Mouse (Mus musculus) G1E (cell line): ENCODE results near the gene Kcna10.

Experiments
- CTCF ChIP-seq: IDR thresholded peaks from 2 replicates; pipeline ENCODE4 v1.5.1; 2012; ENCODE audit warnings: low read depth, low read length, inconsistent platforms, mixed read lengths
- GATA2 ChIP-seq: IDR thresholded peaks from 2 replicates; pipeline ENCODE4 v1.6.1; 2012; ENCODE audit warnings: low read depth, low read length, inconsistent platforms, borderline replicate concordance
- TAL1 ChIP-seq: conservative IDR thresholded peaks from 2 replicates; pipeline ENCODE4 v1.6.1; 2012; ENCODE audit warnings: low read depth, low read length, inconsistent platforms, mixed read lengths

GRCm38 (mm10) chr3:107176501-107176900 lies 6.4 kb upstream of the Kcna10 start:
- TF ChIP-seq CTCF = no peak
- TF ChIP-seq GATA2 = no peak
- TF ChIP-seq TAL1 = no peak
